Mouse (Mus musculus) heart, postnatal 0 days (tissue): Measurements from ENCODE around the gene Foxi3.

ENCODE experiments used
- CTCF ChIP-seq: IDR thresholded peaks from 2 replicates; pipeline ENCODE4 v1.5.1; 2016; ENCODE audit warnings: antibody characterized with exemption, control low read depth, low read depth
- EP300 ChIP-seq: IDR thresholded peaks from 2 replicates; pipeline ENCODE4 v1.6.1; 2016; ENCODE audit warnings: antibody characterized with exemption, low read depth

- TF ChIP-seq CTCF (no peak), EP300 (no peak)
Observed at GRCm38 (mm10) chr6:70981036-70981435, 24.7 kb downstream of the Foxi3 start.
